Mouse (Mus musculus) MEL (cell line): ENCODE measurements around the gene Slc13a3.

ENCODE experiments used
- CTCF ChIP-seq, 3 experiments: IDR thresholded peaks in 2 of 3; conservative IDR thresholded peaks in 1 of 3; 2 replicates each; pipeline ENCODE4 v1.5.1; 2011 to 2012; ENCODE audit warnings: low read length in 3 of 3, low read depth in 2 of 3, mild to moderate bottlenecking in 2 of 3, improper control_type of control experiment in 1 of 3, inconsistent platforms in 1 of 3, mixed read lengths in 1 of 3, moderate library complexity in 1 of 3; ENCODE audit not compliant: control insufficient read depth in 1 of 3, insufficient read depth in 1 of 3, poor library complexity in 1 of 3, severe bottlenecking in 1 of 3
- MAFK ChIP-seq: IDR thresholded peaks from 2 replicates; pipeline ENCODE4 v1.6.1; 2011; ENCODE audit warnings: low read depth, mild to moderate bottlenecking, low read length, improper control_type of control experiment, borderline replicate concordance
- MAX ChIP-seq: IDR thresholded peaks from 2 replicates; pipeline ENCODE4 v1.6.1; 2011; ENCODE audit warnings: low read length, improper control_type of control experiment
- NRF1 ChIP-seq: IDR thresholded peaks from 2 replicates; pipeline ENCODE4 v1.6.1; 2014; ENCODE audit warnings: low read depth, mild to moderate bottlenecking, inconsistent platforms, low read length, improper control_type of control experiment, moderate library complexity; ENCODE audit not compliant: poor library complexity, insufficient read depth, severe bottlenecking
- POLR2A ChIP-seq, 2 experiments: IDR thresholded peaks; 2 replicates each; pipeline ENCODE4 v1.6.1; 2011 to 2012; ENCODE audit warnings: low read length in 2 of 2, mild to moderate bottlenecking in 2 of 2, control low read depth in 1 of 2, improper control_type of control experiment in 1 of 2, low read depth in 1 of 2, moderate library complexity in 1 of 2; ENCODE audit not compliant: control insufficient read depth in 1 of 2, insufficient read depth in 1 of 2, poor library complexity in 1 of 2
- RCOR1 ChIP-seq: IDR thresholded peaks from 2 replicates; pipeline ENCODE4 v1.6.1; 2012; ENCODE audit warnings: low read depth, mild to moderate bottlenecking, inconsistent platforms, low read length, improper control_type of control experiment
- ZC3H11A ChIP-seq: IDR thresholded peaks from 2 replicates; pipeline ENCODE4 v1.6.1; 2012; ENCODE audit warnings: low read depth, mild to moderate bottlenecking, inconsistent platforms, low read length, improper control_type of control experiment
- ZNF384 ChIP-seq: IDR thresholded peaks from 2 replicates; pipeline ENCODE4 v1.6.1; 2012; ENCODE audit warnings: low read depth, mild to moderate bottlenecking, inconsistent platforms, low read length, improper control_type of control experiment

DNA sequence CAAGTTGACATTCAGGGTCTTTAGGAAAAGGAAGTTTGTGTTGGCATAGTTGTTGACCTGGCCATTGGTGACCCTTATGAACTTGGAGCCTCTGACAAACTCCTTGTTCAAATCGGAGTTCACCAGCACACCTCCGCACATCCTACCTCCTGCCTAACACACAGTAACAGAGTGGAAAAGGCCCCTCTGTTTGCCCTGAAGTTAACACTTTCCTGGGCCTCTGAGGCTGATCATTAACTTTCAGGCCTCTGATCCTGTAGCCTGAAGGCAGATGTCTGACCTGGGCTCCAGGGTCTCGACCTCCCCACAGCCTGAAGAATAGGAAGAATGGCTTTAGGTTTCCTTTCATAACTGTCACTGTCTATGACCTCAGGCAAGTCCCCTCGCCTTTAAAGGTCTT is 31.4 kb downstream of the Slc13a3 start:
- TF ChIP-seq ZNF384 (no peak), MAX (no peak), CTCF (IDR thresholded peaks at IDR 0.05 in 2 of 3, conservative IDR thresholded peaks at IDR 0.05 in 1 of 3; ENCODE audit: control insufficient read depth in 1 of 3, insufficient read depth in 1 of 3, low read depth in 2 of 3, low read length in 3 of 3, poor library complexity in 1 of 3, severe bottlenecking in 1 of 3) (no peak), NRF1 (no peak), ZC3H11A (no peak), POLR2A (IDR thresholded peaks at IDR 0.05; ENCODE audit: control insufficient read depth in 1 of 2, insufficient read depth in 1 of 2, low read depth in 1 of 2, low read length in 2 of 2, poor library complexity in 1 of 2) (no peak), MAFK (no peak), RCOR1 (no peak)
